Mouse (Mus musculus): ENCODE measurements around the gene Grn. TPM values are rescaled to one million over a fixed set of nuclear protein-coding genes. Genes with fewer than 3 reads are reported as not detected.

Gene Grn
- polyA plus RNA-seq, 1 experiment from 2014 or later: 220 TPM

GRCm38 (mm10) chr11:102393719-102394420 is 36.2 kb upstream of the Grn start:
- 12% methylated on average over 17 of the region's 17 CpGs for WGBS
- Histone ChIP-seq H3K9me3 (no peaks in the 10 kb centered on the region), H3K4me2 (peak overlapping the region; percentile 87), H3K9ac (peak overlapping the region; percentile 69), H3K36me3 (no peaks in the 10 kb centered on the region), H3K4me3 (peak overlapping the region; percentile 53), H3K4me1 (peaks cover 23% of the 10 kb centered on the region), H3K27ac (replicated peaks) (no peak overlapping the region), H3K27me3 (replicated peaks) (peaks cover 57% of the 10 kb centered on the region)
- ATAC-seq (ENCODE audit: extremely low read depth, insufficient number of reproducible peaks, low FRiP score, low TSS enrichment): peak; percentile 20; the same call in 1 of the 2 replicates

DNA sequence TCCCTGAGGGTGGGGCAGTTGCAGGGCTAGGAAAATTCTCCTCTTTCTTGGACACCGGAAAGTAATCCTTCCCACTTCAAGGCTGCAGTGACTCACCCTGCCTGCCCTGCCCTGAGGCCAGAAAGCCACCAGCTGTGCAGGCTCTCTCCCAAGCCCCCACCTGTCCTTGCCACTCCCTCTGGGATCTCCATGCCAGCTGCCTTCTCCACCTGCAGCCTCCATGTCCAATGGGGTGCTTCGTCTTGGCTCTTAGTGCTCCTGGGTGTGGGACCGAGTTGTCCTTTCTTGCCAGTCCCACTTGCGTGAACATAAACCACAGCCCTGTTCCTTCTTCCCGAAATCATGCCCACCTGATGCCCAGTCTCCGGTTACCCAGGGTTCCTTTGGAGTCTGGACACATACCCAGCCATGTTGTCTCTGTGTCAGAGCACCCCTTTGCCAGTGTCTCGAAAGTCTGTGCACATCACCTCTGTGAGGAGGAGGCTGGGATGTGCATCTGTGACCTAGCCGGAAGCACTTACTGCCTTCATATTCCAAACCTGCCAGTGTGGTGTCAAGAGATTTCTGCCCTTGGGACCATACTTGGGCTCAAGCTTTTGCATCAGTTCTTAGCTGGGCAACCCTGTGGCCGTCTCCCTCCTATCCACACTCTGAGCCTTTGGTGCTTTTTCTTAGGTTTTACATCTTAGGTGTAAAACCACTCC is 35.5 kb upstream of the Grn start:
- Histone ChIP-seq H3K36me3 (no peaks in the 10 kb centered on the region), H3K4me2 (peak overlapping the region; percentile 87), H3K4me3 (peak overlapping the region; percentile 53), H3K27me3 (replicated peaks) (peaks cover 64% of the 10 kb centered on the region), H3K4me1 (peaks cover 29% of the 10 kb centered on the region), H3K9ac (no peak overlapping the region), H3K27ac (replicated peaks) (no peak overlapping the region), H3K9me3 (no peaks in the 10 kb centered on the region)
- 75% methylated on average over 9 of the region's 9 CpGs for WGBS
- ATAC-seq (ENCODE audit: extremely low read depth, insufficient number of reproducible peaks, low FRiP score, low TSS enrichment): no peak

DNA sequence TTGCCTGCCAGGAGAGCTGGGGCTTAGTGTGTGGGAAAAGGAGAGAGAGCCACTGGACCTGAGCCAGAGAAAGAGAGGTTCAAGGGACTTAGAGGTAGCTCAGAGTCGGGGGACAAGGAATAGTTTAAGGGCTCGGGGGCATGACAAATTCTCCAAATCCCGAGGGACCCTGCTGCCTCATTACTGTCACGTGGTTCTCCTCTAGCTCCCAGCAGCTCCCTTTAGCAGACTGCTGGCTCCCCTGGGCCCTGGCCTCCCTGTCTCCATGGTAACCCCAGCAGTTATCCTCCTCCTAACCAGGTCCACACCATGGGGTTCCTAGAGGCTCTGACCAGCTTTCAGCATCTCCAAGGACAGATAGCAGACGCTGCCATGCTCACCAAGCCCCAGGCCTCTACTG is 34.9 kb upstream of the Grn start:
- Histone ChIP-seq H3K4me2 (peak overlapping the region; percentile 87; the same call in 1 of the 2 replicates), H3K27me3 (replicated peaks) (peaks cover 71% of the 10 kb centered on the region)

DNA sequence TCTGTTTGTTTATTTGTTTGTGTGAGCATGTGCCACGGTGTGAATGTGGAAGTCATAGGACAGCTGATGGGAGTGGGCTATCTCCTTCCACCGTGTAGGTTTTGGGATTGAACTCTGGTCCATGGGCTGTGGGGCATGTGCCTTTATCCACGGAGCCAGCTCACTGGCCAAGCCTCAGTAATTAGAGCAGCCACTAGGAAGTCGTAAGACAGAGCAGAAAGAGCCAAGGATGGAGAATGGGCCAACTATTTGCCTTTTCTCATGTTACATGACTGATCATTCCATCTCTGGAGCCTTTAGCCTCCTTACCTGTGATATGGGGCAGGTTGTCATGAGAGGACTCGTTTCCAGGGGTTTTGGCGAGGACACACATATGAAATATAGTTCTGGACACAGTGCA is 33.9 kb upstream of the Grn start:
- H3K4me1 ChIP-seq: peaks cover 39% of the 10 kb centered on the region
- no peak overlapping the region for H3K9ac ChIP-seq
- H3K36me3 ChIP-seq: no peaks in the 10 kb centered on the region
- H3K27ac ChIP-seq (replicated peaks): no peak overlapping the region
- peaks cover 81% of the 10 kb centered on the region for H3K27me3 ChIP-seq (replicated peaks)
- no peak overlapping the region for H3K4me3 ChIP-seq
- H3K4me2 ChIP-seq: no peak overlapping the region
- no peaks in the 10 kb centered on the region for H3K9me3 ChIP-seq
- WGBS: 47% methylated on average over 6 of the region's 6 CpGs
- no peak for ATAC-seq (ENCODE audit: extremely low read depth, insufficient number of reproducible peaks, low FRiP score, low TSS enrichment)

More for the DNA sequence above, 34.9 kb upstream of the Grn start:
- WGBS: 7% methylated on average over 5 of the region's 5 CpGs
- no peak for ATAC-seq (ENCODE audit: extremely low read depth, insufficient number of reproducible peaks, low FRiP score, low TSS enrichment)
- no peak overlapping the region for H3K4me3 ChIP-seq
- peaks cover 35% of the 10 kb centered on the region for H3K4me1 ChIP-seq
- H3K27ac ChIP-seq (replicated peaks): no peak overlapping the region
- no peaks in the 10 kb centered on the region for H3K9me3 ChIP-seq
- no peaks in the 10 kb centered on the region for H3K36me3 ChIP-seq
- no peak overlapping the region for H3K9ac ChIP-seq

DNA sequence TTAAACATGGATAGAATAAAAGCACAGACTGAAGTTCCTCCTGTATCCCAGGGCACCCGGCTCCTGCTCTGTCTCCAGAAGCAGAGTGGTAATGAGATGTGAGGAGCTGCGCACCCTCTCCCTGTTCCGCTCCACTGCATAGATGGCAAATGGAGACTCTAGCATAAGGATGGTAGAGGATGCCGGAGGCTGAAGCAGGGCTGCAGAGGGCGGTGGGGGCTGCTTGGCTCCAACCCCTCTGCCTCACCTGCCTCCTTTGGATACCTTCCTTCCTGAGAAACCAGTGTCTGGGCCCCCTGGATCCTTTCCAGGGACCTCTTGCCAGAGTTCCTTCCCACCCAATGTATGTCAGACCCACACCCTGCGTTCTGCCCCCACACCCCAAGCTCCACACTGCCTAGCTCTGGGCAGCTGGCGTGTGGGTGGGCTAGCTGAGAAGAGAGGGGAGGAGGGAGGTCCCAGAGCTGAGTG is 33.4 kb upstream of the Grn start:
- Histone ChIP-seq H3K9ac (no peak overlapping the region), H3K4me1 (peaks cover 39% of the 10 kb centered on the region), H3K4me2 (no peak overlapping the region), H3K36me3 (no peaks in the 10 kb centered on the region), H3K27ac (replicated peaks) (no peak overlapping the region), H3K27me3 (replicated peaks) (peaks cover 85% of the 10 kb centered on the region), H3K4me3 (no peak overlapping the region), H3K9me3 (no peaks in the 10 kb centered on the region)
- 74% methylated on average over 7 of the region's 7 CpGs for WGBS
- no peak for ATAC-seq (ENCODE audit: extremely low read depth, insufficient number of reproducible peaks, low FRiP score, low TSS enrichment)

- Histone ChIP-seq H3K27me3 (replicated peaks) (peaks cover 95% of the 10 kb centered on the region), H3K4me1 (peaks cover 32% of the 10 kb centered on the region)
- WGBS: 71% methylated on average over 20 of the region's 20 CpGs
These were observed 31.9 kb upstream of the Grn start for GRCm38 (mm10) chr11:102398007-102398825.

GRCm38 (mm10) chr11:102399107-102399506 is 31.0 kb upstream of the Grn start:
- no peak for ATAC-seq (ENCODE audit: extremely low read depth, insufficient number of reproducible peaks, low FRiP score, low TSS enrichment)
- Histone ChIP-seq H3K27me3 (replicated peaks) (peaks cover 94% of the 10 kb centered on the region), H3K27ac (replicated peaks) (no peak overlapping the region), H3K4me3 (peak overlapping the region; percentile 46), H3K9ac (no peak overlapping the region), H3K4me1 (peaks cover 23% of the 10 kb centered on the region), H3K4me2 (peak overlapping the region; percentile 65; the same call in 1 of the 2 replicates), H3K9me3 (no peaks in the 10 kb centered on the region), H3K36me3 (peaks cover 20% of the 10 kb centered on the region)
- 18% methylated on average over 15 of the region's 15 CpGs for WGBS

More at GRCm38 (mm10) chr11:102398007-102398825, 31.9 kb upstream of the Grn start:
- Histone ChIP-seq H3K27ac (replicated peaks) (no peak overlapping the region), H3K9me3 (no peaks in the 10 kb centered on the region), H3K4me3 (no peak overlapping the region), H3K9ac (no peak overlapping the region), H3K4me2 (no peak overlapping the region), H3K36me3 (peaks cover 11% of the 10 kb centered on the region)
- no peak for ATAC-seq (ENCODE audit: extremely low read depth, insufficient number of reproducible peaks, low FRiP score, low TSS enrichment)

- H3K9ac ChIP-seq: peak overlapping the region; percentile 63
- WGBS: 2% methylated on average over 34 of the region's 34 CpGs
- peak overlapping the region; percentile 46 for H3K4me3 ChIP-seq
- H3K9me3 ChIP-seq: no peaks in the 10 kb centered on the region
- H3K36me3 ChIP-seq: peaks cover 26% of the 10 kb centered on the region
- peak overlapping the region; percentile 65 for H3K4me2 ChIP-seq
- ATAC-seq (ENCODE audit: extremely low read depth, insufficient number of reproducible peaks, low FRiP score, low TSS enrichment): no peak; the same call in 1 of the 2 replicates
- H3K4me1 ChIP-seq: peaks cover 21% of the 10 kb centered on the region
- H3K27me3 ChIP-seq (replicated peaks): peaks cover 89% of the 10 kb centered on the region
- no peak overlapping the region for H3K27ac ChIP-seq (replicated peaks)
These were observed 30.5 kb upstream of the Grn start for GRCm38 (mm10) chr11:102399610-102400072.

GRCm38 (mm10) chr11:102400513-102401084 is 29.5 kb upstream of the Grn start:
- H3K9me3 ChIP-seq: no peaks in the 10 kb centered on the region
- H3K27me3 ChIP-seq (replicated peaks): peaks cover 79% of the 10 kb centered on the region
- H3K27ac ChIP-seq (replicated peaks): no peak overlapping the region
- no peak overlapping the region for H3K4me2 ChIP-seq
- peaks cover 28% of the 10 kb centered on the region for H3K4me1 ChIP-seq
- no peak overlapping the region for H3K4me3 ChIP-seq
- WGBS: 14% methylated on average over 12 of the region's 12 CpGs
- H3K36me3 ChIP-seq: peaks cover 30% of the 10 kb centered on the region
- ATAC-seq (ENCODE audit: extremely low read depth, insufficient number of reproducible peaks, low FRiP score, low TSS enrichment): no peak
- no peak overlapping the region for H3K9ac ChIP-seq

- Histone ChIP-seq H3K36me3 (peaks cover 30% of the 10 kb centered on the region), H3K9me3 (no peaks in the 10 kb centered on the region), H3K4me1 (peaks cover 39% of the 10 kb centered on the region), H3K4me2 (no peak overlapping the region), H3K27me3 (replicated peaks) (peaks cover 65% of the 10 kb centered on the region), H3K4me3 (no peak overlapping the region), H3K27ac (replicated peaks) (no peak overlapping the region), H3K9ac (no peak overlapping the region)
- 53% methylated on average over 12 of the region's 12 CpGs for WGBS
- no peak for ATAC-seq (ENCODE audit: extremely low read depth, insufficient number of reproducible peaks, low FRiP score, low TSS enrichment)
These were observed 28.1 kb upstream of the Grn start for GRCm38 (mm10) chr11:102401898-102402500.
